Mouse (Mus musculus) adrenal gland, adult 2 months (tissue): ENCODE data around the gene Gm20431. TPM values are rescaled to one million over a fixed set of nuclear protein-coding genes. Genes with fewer than 3 reads are reported as not detected.

ENCODE experiments used
- DNase-seq: peaks from one replicate; pipeline ENCODE4 v3.0.0; 2021
- microRNA-seq, 2 experiments: library from miRNA; unstranded; fragments of <30 nt; microRNA quantifications; one replicate each; pipeline ENCODE4 v1.2.0; 2021
- polyA plus RNA-seq: library from polyadenylated mRNA; depleted of rRNA; stranded (reverse); fragments of >200 nt; gene quantifications from 2 replicates; pipeline ENCODE4 v1.2.3, GENCODE M21; 2012; rRNA removed
- total RNA-seq, 2 experiments: library from RNA; stranded (reverse); gene quantifications; 2 replicates each; pipeline ENCODE4 v1.2.3; 2021

The Gm20431 gene
- total and polyA plus RNA-seq, 3 experiments: 20.0 to 31.2 (median 21.0) TPM

GRCm38 (mm10) chr2:167571442-167572220 lies 89.7 kb downstream of the Gm20431 start:
- no peak for DNase-seq

GRCm38 (mm10) chr2:167570815-167571214 lies 90.5 kb downstream of the Gm20431 start:
- peak; percentile 39 for DNase-seq

GRCm38 (mm10) chr2:167569934-167570651 lies 91.2 kb downstream of the Gm20431 start:
- DNase-seq: peak; percentile 94

GRCm38 (mm10) chr2:167568112-167568511 lies 93.2 kb downstream of the Gm20431 start:
- DNase-seq: no peak

GRCm38 (mm10) chr2:167565682-167566081 lies 95.6 kb downstream of the Gm20431 start:
- DNase-seq: peak; percentile 62

- no peak for DNase-seq
Measured at GRCm38 (mm10) chr2:167565312-167565656, 96.0 kb downstream of the Gm20431 start.

GRCm38 (mm10) chr2:167564551-167565311 lies 96.6 kb downstream of the Gm20431 start:
- no peak for DNase-seq

GRCm38 (mm10) chr2:167563703-167564102 lies 97.6 kb downstream of the Gm20431 start:
- no peak for DNase-seq

- no peak for DNase-seq
Measured at GRCm38 (mm10) chr2:167563035-167563434, 98.3 kb downstream of the Gm20431 start.

- no peak for DNase-seq
Measured at GRCm38 (mm10) chr2:167562101-167562500, 99.2 kb downstream of the Gm20431 start.

- DNase-seq: no peak
Measured at GRCm38 (mm10) chr2:167559413-167559812, 101.9 kb downstream of the Gm20431 start.

Small RNAs within 50 kb of the gene (microRNA-seq; reads per million reads assigned to microRNA genes)
- 0 reads per million in 2 experiments for gene Gm22355

Other genes starting within 250 kb of the Gm20431 start
- gene Slc9a8, start 239.8 kb downstream of the Gm20431 start, total RNA-seq: 10 to 100 TPM; 33.8 to 40.2 TPM
- gene Slc9a8, start 239.8 kb downstream of the Gm20431 start, polyA plus RNA-seq: 51.2 and 67.5 TPM in 2 replicates
- gene Rnf114, start 168.9 kb downstream of the Gm20431 start, total RNA-seq: 10 to 100 TPM; 75.2 to 78.4 TPM
- 64.2 and 70.8 TPM in 2 replicates for gene Rnf114, start 168.9 kb downstream of the Gm20431 start, polyA plus RNA-seq
- 10 to 100 TPM; 33.1 to 35.1 TPM for gene Spata2, start 168.6 kb downstream of the Gm20431 start, total RNA-seq
- gene Spata2, start 168.6 kb downstream of the Gm20431 start, polyA plus RNA-seq: 29.0 and 30.8 TPM in 2 replicates
- 10 to 100 TPM in 1 of 2 experiments, 1 to 10 TPM in 1; 6.7 to 10.1 TPM for gene Snai1, start 123.3 kb downstream of the Gm20431 start, total RNA-seq
- gene Snai1, start 123.3 kb downstream of the Gm20431 start, polyA plus RNA-seq: 45.2 and 45.3 TPM in 2 replicates
- gene Ube2v1, start 29.4 kb downstream of the Gm20431 start, total RNA-seq: 100 to 1,000 TPM; 191 to 208 TPM
- 94.4 and 133 TPM in 2 replicates for gene Ube2v1, start 29.4 kb downstream of the Gm20431 start, polyA plus RNA-seq
- gene Cebpb, start 27.4 kb upstream of the Gm20431 start, total RNA-seq: 100 to 1,000 TPM; 366 to 466 TPM
- gene Cebpb, start 27.4 kb upstream of the Gm20431 start, polyA plus RNA-seq: 3,420 and 4,353 TPM in 2 replicates
- 10 to 100 TPM; 29.9 to 30.1 TPM for gene Tmem189, start 28.3 kb upstream of the Gm20431 start, total RNA-seq
- 72.0 and 77.3 TPM in 2 replicates for gene Tmem189, start 28.3 kb upstream of the Gm20431 start, polyA plus RNA-seq